Mouse (Mus musculus) erythroblast, adult 5-6 weeks (primary cell): ENCODE data around the gene Nmb. TPM values are rescaled to one million over a fixed set of nuclear protein-coding genes. Genes with fewer than 3 reads are reported as not detected.

Source experiments
- ATAC-seq: replicated peaks from 2 replicates; pipeline ENCODE4 v1.8.0; 2016; ENCODE audit warnings: moderate number of reproducible peaks, mild to moderate bottlenecking, moderate TSS enrichment, inconsistent platforms; ENCODE audit not compliant: poor library complexity, low FRiP score, severe bottlenecking
- total RNA-seq, 2 experiments: library from RNA; stranded (forward) in 1 of 2; stranded (reverse) in 1 of 2; fragments of 150-400 nt in 1 of 2; fragments of 200-764, 138-1000 nt in 1 of 2; gene quantifications; 2 replicates each; pipeline versions ENCODE4 v1.2.3 to v1.2.4; 2015 to 2017; ENCODE audit warnings: low replicate concordance in 2 of 2

Gene Nmb
- total RNA-seq, 2 experiments from 2014 or later, result 7.9 TPM; not detected in 1

DNA sequence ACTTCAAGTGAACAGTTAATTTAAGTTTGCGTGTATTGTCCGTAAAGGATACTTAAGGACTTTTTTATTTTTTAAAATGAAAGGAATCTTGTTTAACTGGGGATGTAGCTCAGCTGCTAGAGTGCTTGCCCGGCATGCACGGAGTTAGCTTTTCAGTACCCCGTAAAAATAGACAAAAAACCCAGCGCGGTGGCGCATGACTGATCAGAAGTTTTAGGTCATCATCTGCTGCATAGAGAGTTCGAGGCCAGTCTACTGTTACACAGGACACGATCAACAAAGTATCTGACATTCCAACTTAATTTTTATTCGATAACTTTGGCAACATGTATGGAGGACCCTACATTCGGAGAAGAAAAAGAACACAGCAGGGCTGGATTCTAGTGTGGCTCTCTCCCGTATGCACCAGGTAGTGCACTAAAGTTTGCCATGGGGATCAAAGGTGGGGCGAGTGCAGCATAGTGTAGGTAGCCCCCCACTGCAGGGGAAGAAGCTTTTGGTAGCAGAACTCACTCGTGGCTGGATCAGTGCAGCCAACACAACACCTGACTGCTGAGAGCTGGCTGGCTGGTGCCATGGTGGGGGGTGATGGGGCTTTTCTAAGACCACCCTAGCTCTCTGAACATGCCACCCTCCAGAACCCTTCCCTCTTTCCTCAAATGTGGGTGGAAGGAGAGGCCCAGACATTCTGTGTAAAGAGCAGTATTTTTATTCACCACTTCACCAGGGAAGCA is 3.2 kb downstream of the Nmb start:
- 0 out of 2 replicates have a peak, but pooled peaks have one; percentile 18 for ATAC-seq

GRCm38 (mm10) chr7:80900944-80901501 is 3.9 kb downstream of the Nmb start, which contains the start of gene Wdr73:
Gene Wdr73, minus strand, starts transcription at chr7:80901269.
- peak; percentile 95 for ATAC-seq

DNA sequence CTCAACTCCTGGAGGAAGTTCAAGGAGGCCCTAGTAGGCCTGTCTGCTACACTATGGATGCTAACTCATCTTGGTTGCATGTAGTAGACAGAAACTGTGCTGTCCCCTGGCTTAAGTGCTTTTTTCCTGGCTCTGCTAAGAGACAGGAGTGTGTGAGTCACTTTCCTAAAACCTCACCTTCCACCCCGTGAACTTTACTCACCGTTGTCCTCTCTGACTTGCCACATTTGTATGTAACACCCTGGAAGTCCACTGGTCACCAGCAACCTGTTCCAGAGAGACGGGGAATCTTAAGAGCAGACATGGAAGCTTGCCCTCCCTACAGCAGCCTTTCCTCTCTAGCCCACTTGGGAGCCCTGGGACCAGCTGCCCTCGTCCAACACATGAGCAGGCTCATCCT is 7.2 kb downstream of the Nmb start:
- ATAC-seq, result no peak

- ATAC-seq, result no peak
Measured at GRCm38 (mm10) chr7:80897134-80897533, 7.7 kb downstream of the Nmb start.

GRCm38 (mm10) chr7:80894815-80895519 is 9.9 kb downstream of the Nmb start:
- ATAC-seq, result no peak

- ATAC-seq, result no peak
Measured at GRCm38 (mm10) chr7:80894196-80894595, 10.7 kb downstream of the Nmb start.

GRCm38 (mm10) chr7:80893753-80894129 is 11.1 kb downstream of the Nmb start:
- no peak for ATAC-seq

GRCm38 (mm10) chr7:80893086-80893752 is 11.7 kb downstream of the Nmb start:
- ATAC-seq, result no peak

DNA sequence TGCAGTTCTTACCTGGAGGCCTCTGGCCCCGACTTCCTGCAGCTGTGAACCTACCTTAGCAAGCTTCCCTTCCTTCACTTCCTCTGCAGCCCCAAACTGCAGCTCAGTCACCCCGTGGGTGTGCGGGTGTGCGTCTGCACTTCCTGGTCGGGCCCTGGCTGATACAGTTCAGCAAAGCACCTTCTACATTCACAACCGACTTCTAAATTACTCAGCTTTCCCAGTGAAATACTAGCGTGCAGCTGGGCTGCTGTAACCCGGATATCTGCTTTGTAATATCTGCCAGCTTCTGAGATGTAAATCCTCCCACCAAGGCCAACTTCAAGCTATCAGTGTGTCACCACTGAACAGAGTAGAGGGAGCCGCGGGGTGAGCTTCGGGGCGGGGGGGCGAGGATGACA is 15.0 kb downstream of the Nmb start:
- no peak for ATAC-seq

DNA sequence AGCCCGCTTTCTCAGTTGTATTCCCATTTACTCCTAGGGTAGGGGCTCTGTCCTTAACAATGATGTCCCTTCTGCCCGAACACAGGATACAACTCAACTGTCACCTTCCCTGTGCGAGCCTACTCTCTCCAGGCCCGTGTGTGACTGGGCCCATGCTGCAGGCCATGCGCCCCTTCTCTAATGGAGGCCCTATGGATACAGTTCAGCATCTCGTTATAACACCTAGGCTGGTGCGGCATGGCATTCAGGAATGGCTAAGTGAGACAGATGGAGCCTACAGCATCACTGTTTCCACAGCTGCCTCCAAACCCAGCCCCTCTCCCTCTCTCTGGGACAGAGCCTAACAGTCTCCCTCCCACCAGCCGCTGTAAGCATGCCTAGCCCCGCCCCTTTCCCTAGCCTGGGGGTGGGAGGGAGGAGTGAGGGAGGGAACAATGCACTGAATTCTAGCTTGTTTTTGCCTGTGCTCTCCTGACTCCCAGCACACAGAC is 15.8 kb downstream of the Nmb start:
- ATAC-seq, result no peak

GRCm38 (mm10) chr7:80888595-80888994 is 16.3 kb downstream of the Nmb start:
- no peak for ATAC-seq

DNA sequence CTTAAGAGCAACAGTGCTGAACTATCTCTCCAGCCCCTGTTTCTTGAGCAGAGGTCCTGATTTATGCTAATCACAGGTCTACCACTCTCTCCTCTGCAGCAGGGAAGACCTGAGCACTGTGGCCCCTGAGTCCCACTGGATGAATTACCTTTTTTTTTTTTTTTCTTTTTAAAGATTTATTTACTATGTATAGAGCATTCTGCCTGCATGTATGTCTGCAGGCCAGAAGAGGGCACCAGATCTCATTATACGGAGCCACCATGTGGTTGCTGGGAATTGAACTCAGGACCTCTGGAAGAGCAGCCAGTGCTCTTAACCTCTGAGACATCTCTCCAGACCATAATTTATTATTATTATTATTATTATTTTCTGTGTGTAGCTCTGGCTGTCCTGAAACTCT is 19.2 kb downstream of the Nmb start:
- no peak for ATAC-seq

DNA sequence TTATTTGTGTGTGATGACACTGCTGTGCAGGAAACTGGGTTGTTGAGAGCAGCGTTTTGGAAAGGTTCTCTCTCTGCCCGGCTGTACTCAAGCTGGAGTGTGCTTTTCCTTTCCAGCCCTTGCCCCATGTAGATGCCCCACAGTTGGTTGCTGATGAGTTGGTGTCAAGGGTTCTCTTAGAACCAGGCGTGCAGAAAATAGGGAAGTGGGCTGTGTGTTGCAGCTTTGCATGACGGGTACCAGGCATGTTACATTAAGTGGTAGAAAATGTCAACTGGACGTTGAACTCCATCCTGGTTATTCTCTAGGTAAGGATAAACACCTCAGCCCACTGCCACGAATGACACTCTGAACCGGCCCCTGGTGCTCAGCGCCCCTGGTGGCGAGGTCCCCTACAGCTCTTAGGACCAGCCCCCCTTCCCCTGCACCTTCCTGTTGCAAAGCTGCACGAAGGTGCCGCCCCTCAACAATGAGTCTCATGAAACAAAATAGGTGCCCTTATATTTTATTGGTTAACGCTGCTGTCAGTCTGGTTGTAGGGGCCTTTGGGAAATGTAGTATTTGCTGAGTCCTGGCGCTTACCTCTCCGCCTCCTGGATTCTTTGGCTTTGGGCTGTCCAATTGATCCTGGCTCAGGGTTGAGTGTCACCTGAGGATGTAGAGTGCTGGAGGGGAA is 21.9 kb downstream of the Nmb start:
- ATAC-seq, result 0 out of 2 replicates have a peak, but pooled peaks have one; percentile 25

DNA sequence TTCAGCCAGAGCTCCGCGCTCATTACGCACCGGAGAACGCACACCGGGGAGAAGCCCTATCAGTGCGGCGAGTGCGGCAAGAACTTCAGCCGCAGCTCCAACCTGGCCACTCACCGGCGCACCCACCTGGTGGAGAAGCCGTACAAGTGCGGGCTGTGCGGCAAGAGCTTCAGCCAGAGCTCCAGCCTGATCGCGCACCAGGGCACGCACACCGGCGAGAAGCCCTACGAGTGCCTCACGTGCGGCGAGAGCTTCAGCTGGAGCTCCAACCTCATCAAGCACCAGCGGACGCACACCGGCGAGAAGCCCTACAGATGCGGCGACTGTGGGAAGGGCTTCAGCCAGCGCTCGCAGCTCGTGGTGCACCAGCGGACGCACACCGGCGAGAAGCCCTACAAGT is 29.1 kb downstream of the Nmb start:
- ATAC-seq, result no peak

DNA sequence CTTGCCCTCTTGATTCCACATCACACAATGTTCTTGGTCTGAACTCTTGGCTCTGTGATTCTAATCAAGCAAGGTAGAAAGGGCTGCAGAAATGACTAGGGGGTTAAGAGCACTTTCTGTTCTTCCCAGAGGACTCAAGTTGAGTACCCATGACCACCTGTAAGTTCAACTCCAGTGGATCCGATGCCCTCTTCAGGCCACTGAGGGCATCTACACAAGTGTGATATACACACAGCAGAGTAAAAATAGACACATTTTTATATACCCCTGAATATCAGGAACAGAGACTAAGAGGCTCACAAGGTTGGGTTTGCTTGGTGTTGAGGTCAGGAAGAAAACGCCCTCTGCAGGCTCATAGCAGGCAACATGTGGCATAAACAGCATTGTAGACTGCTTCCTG is 31.2 kb downstream of the Nmb start:
- ATAC-seq, result no peak

- no peak for ATAC-seq
Measured at GRCm38 (mm10) chr7:80873038-80873437, 31.8 kb downstream of the Nmb start.

DNA sequence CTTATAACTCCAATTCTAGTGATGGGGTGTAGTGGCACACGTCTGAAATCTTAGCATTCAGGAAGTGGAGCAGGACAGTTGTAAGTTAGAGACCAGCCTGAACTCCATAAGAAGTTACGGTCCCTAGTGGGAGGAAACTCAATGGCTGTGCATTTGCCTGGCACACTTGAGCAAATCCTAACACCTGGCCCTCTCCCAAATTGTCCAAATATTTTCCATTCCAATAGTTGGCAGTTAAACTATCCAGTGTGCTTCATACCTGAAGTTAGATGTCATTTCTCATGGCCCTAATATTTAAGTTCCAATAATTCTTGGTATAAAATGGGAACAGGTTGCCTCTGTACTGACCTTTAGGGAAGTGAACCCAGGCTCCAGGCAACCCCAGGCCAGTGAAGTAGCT is 36.2 kb downstream of the Nmb start:
- no peak for ATAC-seq

DNA sequence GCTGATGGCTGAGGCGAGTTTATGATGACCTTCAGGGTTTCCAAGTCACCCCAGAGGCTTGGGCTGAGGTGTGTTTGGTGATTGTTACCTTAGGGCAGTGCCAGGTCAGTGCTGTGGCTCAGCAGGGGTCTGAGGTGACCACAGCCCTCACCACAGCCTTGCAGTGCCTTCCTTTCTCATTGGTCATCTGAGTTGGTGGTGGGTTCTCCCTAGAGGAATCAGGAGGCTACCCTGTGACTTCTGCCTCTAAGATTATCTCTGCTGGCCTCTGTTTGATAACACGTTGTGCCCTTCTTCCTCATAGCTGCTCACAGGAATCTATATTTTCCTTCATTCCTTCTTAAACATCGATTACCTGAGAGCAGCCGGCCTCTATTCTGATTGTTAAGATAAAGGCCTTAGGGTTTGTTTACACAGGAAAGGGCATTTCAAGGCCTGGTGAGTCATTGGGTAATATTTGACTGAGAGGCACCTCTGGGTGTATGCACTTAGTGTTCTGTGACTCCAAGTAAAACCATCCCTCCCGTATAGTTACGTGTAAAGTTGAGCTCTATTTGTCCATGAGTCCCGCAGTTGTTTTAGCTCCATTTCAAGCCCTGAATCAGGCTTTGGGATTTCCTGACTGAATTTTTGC is 38.2 kb downstream of the Nmb start:
- ATAC-seq, result no peak

- no peak for ATAC-seq
Measured at GRCm38 (mm10) chr7:80865521-80865920, 39.4 kb downstream of the Nmb start.
